Mouse (Mus musculus) bone marrow, adult 2 months (tissue): Measurements from ENCODE around the gene Sgo2a.

Experiments used
- CTCF ChIP-seq: fragments of 200-500 bp; IDR thresholded peaks from 2 replicates; pipeline ENCODE4 v1.5.1; 2011; ENCODE audit warnings: low read length, control low read depth; ENCODE audit not compliant: control insufficient read depth, insufficient read depth
- POLR2A ChIP-seq: fragments of 200-500 bp; IDR thresholded peaks from 2 replicates; pipeline ENCODE4 v1.6.1; 2011; ENCODE audit warnings: low read depth, mild to moderate bottlenecking, control low read depth, low read length, borderline replicate concordance; ENCODE audit not compliant: control insufficient read depth

GRCm38 (mm10) chr1:58030156-58030871 is 34.5 kb downstream of the Sgo2a start:
- TF ChIP-seq POLR2A: no peak
- no peak for TF ChIP-seq CTCF
